Mouse (Mus musculus): ENCODE measurements around the gene Gucd1. TPM values are rescaled to one million over a fixed set of nuclear protein-coding genes. Genes with fewer than 3 reads are reported as not detected.
"Not testable (repeated sequence)": the region's sequence is repeated elsewhere in the genome, so short reads cannot be mapped to it uniquely, and the experiment has no call there.

The Gucd1 gene
- polyA plus RNA-seq, 1 experiment from 2014 or later, result 80.9 TPM

DNA sequence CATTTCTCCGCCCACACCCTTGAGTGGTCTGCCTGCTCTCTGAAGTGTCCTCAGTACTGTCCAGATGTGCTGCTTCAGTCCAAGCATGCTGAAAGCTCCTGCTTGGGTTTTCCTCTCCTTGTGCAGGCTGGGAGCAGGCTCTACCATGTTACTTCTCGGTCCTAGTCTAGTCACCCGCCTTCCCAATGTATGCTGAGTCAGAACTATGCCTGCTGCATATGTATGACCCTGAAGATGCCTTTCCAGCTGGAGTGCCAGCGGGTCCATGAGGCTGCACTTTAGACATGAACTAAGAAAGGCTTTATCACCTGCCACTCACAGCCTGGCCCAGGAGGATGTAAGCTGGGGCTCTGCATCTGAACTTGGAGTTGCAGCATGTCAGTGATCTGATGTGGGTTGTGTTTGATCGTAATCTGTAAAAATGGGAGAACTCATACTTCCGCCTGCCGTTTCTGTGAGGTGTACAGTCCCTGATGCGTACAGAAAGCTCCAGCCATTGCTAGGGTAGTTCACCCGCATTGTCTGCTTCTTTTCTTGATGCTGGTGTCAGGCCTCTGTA lies 13.8 kb upstream of the Gucd1 start:
- H3K9me3 ChIP-seq (ENCODE audit: control insufficient read depth), result no peaks in the 10 kb centered on the region
- peaks cover 56% of the 10 kb centered on the region for H3K36me3 ChIP-seq (ENCODE audit: control insufficient read depth, insufficient read depth)
- H3K4me2 ChIP-seq (replicated peaks; ENCODE audit: low read depth), result no peak overlapping the region
- no peak for ATAC-seq
- H3K4me3 ChIP-seq (ENCODE audit: low read depth, low read length), result no peak overlapping the region
- WGBS, result 90% methylated on average over 9 of the region's 9 CpGs
- H3K9ac ChIP-seq (ENCODE audit: low read depth, low read length), result no peak overlapping the region
- H3K27me3 ChIP-seq (replicated peaks; ENCODE audit: control insufficient read depth, insufficient read depth, low read length), result no peaks in the 10 kb centered on the region
- no peaks in the 10 kb centered on the region for H3K4me1 ChIP-seq (replicated peaks; ENCODE audit: control insufficient read depth, insufficient read depth, low read length)
- TF ChIP-seq CTCF (IDR thresholded peaks at IDR 0.05; ENCODE audit: low read depth), result no peak
- no peak overlapping the region for H3K27ac ChIP-seq (ENCODE audit: low read depth, low read length)

DNA sequence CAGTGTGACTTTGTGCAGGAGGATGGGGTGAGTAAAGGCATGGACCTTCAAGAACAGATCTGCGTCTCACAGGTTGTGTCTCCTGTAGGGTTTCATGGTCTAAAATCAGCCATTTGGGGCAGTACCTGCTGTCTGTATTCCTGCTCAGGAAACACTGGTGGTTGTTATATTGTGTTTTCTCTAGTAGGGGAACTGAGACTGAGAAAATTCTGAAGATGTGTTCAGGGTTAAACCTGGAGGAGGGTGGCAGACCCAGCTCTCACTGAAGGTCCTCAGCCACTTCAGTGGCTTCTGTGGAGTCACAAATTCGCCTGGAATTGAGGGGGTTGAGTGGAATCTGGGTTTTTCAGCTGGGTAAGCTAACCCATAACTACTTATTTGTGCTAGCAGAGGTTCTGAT lies 12.6 kb upstream of the Gucd1 start:
- Histone ChIP-seq H3K4me1 (replicated peaks; ENCODE audit: control insufficient read depth, insufficient read depth, low read length) (no peaks in the 10 kb centered on the region), H3K27me3 (replicated peaks; ENCODE audit: control insufficient read depth, insufficient read depth, low read length) (no peaks in the 10 kb centered on the region), H3K9me3 (ENCODE audit: control insufficient read depth) (no peaks in the 10 kb centered on the region), H3K9ac (ENCODE audit: low read depth, low read length) (no peak overlapping the region), H3K36me3 (ENCODE audit: control insufficient read depth, insufficient read depth) (peaks cover 49% of the 10 kb centered on the region), H3K4me2 (replicated peaks; ENCODE audit: low read depth) (no peak overlapping the region), H3K4me3 (ENCODE audit: low read depth, low read length) (no peak overlapping the region), H3K27ac (ENCODE audit: low read depth, low read length) (no peak overlapping the region)
- WGBS, result 86% methylated on average over 2 of the region's 2 CpGs
- no peak for ATAC-seq
- TF ChIP-seq CTCF (IDR thresholded peaks at IDR 0.05; ENCODE audit: low read depth), result no peak

DNA sequence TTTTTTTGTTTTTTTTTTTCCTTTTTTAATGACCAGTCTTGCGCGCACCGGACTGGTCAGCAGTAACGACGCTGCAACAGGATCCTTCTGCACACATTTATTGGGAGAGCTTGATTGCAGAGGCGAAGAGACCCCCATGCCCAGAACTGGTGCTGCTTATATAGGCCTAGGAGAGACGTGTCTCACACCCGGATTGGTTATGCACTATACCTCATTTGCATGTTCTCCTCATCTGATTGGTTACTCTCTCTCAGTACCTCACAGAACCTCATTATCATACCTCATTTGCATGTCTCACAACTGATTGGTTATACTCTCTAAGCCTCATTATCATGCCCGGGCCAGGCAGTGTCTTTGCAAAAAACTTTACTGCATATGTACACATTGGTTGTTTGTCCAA lies 7.7 kb upstream of the Gucd1 start:
- WGBS, result 96% methylated on average over 9 of the region's 9 CpGs

DNA sequence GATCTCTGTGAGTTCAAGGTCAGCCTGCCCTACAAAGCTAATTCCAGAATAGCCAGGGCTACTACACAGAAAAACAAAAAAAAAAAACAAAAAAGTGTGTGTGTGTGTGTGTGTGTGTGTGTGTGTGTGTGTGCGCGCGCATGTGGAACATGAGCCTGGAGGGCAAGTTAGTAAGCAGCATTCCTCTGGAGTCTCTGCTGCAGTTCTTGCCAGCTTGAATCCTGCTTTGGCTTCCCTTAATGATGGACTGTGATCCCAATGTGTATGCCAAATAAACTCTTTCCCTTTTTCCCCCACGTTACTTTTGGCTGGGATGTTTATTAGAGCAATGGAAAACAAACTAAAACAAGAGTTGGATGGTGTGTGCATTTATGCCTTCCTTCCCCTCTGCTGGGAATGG lies 3.9 kb upstream of the Gucd1 start:
- Histone ChIP-seq H3K27me3 (replicated peaks; ENCODE audit: control insufficient read depth, insufficient read depth, low read length) (no peaks in the 10 kb centered on the region), H3K36me3 (ENCODE audit: control insufficient read depth, insufficient read depth) (peaks cover 40% of the 10 kb centered on the region), H3K27ac (ENCODE audit: low read depth, low read length) (no peak overlapping the region; the same call in 1 of the 2 replicates), H3K9me3 (ENCODE audit: control insufficient read depth) (no peaks in the 10 kb centered on the region), H3K4me1 (replicated peaks; ENCODE audit: control insufficient read depth, insufficient read depth, low read length) (0 out of 2 replicates have a peak, but pooled peaks cover 6% of the 10 kb centered on the region), H3K9ac (ENCODE audit: low read depth, low read length) (no peak overlapping the region), H3K4me2 (replicated peaks; ENCODE audit: low read depth) (no peak overlapping the region), H3K4me3 (ENCODE audit: low read depth, low read length) (no peak overlapping the region)
- no peak for TF ChIP-seq CTCF (IDR thresholded peaks at IDR 0.05; ENCODE audit: low read depth)
- ATAC-seq, result no peak
- WGBS, result 81% methylated on average over 4 of the region's 4 CpGs

More for the DNA sequence above, 7.7 kb upstream of the Gucd1 start:
- not testable (repeated sequence) for H3K27ac ChIP-seq (ENCODE audit: low read depth, low read length); H3K4me3 ChIP-seq (ENCODE audit: low read depth, low read length); H3K9me3 ChIP-seq (ENCODE audit: control insufficient read depth); H3K4me1 ChIP-seq (replicated peaks; ENCODE audit: control insufficient read depth, insufficient read depth, low read length); H3K4me2 ChIP-seq (replicated peaks; ENCODE audit: low read depth); ATAC-seq; H3K27me3 ChIP-seq (replicated peaks; ENCODE audit: control insufficient read depth, insufficient read depth, low read length); H3K9ac ChIP-seq (ENCODE audit: low read depth, low read length)
- peaks cover 35% of the 10 kb centered on the region for H3K36me3 ChIP-seq (ENCODE audit: control insufficient read depth, insufficient read depth)

DNA sequence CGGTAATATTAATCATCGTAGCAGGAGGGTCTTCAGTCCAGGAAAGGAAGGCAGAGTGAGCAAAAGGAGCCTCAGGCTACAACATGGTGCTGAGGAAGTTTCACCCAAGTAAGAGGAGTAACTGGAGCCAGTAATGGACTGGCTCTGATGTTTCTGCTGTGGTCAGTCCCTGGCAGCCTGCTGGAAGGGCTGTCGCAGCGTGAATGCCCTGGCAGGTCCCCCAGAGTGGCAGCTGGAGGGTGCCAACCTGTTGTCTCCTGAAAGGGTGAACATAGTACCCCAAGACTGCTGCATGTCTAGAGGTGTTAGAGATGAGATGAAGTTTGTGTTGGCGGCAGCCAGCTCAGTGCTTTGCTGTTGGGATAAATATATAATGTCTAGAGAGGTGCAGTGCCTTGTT lies 2.8 kb upstream of the Gucd1 start:
- no peak for ATAC-seq
- no peaks in the 10 kb centered on the region for H3K9me3 ChIP-seq (ENCODE audit: control insufficient read depth)
- TF ChIP-seq CTCF (IDR thresholded peaks at IDR 0.05; ENCODE audit: low read depth), result no peak

DNA sequence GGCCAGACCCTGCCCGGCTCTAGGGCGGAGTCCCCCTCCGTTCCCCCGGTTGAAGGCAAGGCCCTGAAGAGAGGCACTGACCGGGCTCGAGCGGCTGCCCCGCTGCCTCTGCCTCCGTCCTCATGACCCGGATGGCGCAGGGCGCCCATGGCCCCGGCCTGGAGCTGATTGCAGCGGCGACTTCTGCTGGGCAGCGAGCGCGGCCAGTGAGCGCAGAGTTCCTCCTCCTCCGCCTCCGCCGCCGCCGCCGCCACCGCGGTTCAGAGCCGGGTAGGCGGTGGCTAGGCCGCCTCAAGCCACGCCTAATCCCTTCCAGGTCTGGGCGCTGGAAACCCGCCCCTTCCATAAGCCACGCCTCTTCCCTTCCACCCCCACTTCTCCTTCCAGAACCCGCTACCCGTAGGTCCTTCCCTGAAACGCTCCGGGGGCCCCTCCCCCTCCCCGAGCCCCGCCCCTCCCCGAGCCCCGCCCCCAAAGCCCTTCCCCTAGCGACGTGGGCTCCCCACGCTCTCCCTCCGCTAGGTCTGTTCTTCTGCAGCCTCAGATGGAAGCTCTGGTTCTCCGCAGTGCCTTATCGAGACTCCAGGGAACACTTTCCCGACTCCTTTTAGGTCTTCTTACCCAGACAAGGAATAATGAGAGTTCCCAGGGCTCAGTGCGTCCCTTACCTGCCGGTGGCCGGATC lies 557 bp downstream of the Gucd1 start, which contains the start of gene Snrpd3:
Snrpd3 (plus strand) TSS at position 479 of the 685 bp plus-strand sequence.
- Histone ChIP-seq H3K27ac (ENCODE audit: low read depth, low read length) (peak within 1 kb of the TSS; percentile 99), H3K4me3 (ENCODE audit: low read depth, low read length) (peak within 1 kb of the TSS; percentile 77), H3K27me3 (replicated peaks; ENCODE audit: control insufficient read depth, insufficient read depth, low read length) (no peaks in the 10 kb centered on the region), H3K36me3 (ENCODE audit: control insufficient read depth, insufficient read depth) (peaks cover 21% of the 10 kb centered on the region; the same call in 1 of the 2 replicates), H3K4me1 (replicated peaks; ENCODE audit: control insufficient read depth, insufficient read depth, low read length) (peaks cover 11% of the 10 kb centered on the region; the same call in 1 of the 2 replicates), H3K9me3 (ENCODE audit: control insufficient read depth) (no peaks in the 10 kb centered on the region), H3K4me2 (replicated peaks; ENCODE audit: low read depth) (peak within 1 kb of the TSS; percentile 82), H3K9ac (ENCODE audit: low read depth, low read length) (peak within 1 kb of the TSS; percentile 92)
- TF ChIP-seq CTCF (IDR thresholded peaks at IDR 0.05; ENCODE audit: low read depth), result no peak
- peak; percentile 90 for ATAC-seq
- under 1% methylated on average over 47 of the region's 52 CpGs for WGBS

More for the DNA sequence above, 2.8 kb upstream of the Gucd1 start:
- Histone ChIP-seq H3K36me3 (ENCODE audit: control insufficient read depth, insufficient read depth) (peaks cover 34% of the 10 kb centered on the region; the same call in 1 of the 2 replicates), H3K9ac (ENCODE audit: low read depth, low read length) (no peak overlapping the region), H3K27me3 (replicated peaks; ENCODE audit: control insufficient read depth, insufficient read depth, low read length) (no peaks in the 10 kb centered on the region), H3K4me3 (ENCODE audit: low read depth, low read length) (no peak overlapping the region), H3K27ac (ENCODE audit: low read depth, low read length) (no peak overlapping the region), H3K4me1 (replicated peaks; ENCODE audit: control insufficient read depth, insufficient read depth, low read length) (0 out of 2 replicates have a peak, but pooled peaks cover 6% of the 10 kb centered on the region), H3K4me2 (replicated peaks; ENCODE audit: low read depth) (no peak overlapping the region)
- 91% methylated on average over 5 of the region's 5 CpGs for WGBS
